Mouse (Mus musculus): ENCODE data around the gene Hoxa10. TPM values are rescaled to one million over a fixed set of nuclear protein-coding genes. Genes with fewer than 3 reads are reported as not detected.

Gene Hoxa10
- polyA plus RNA-seq, 1 experiment from 2014 or later, result 10.0 TPM

GRCm38 (mm10) chr6:52265306-52265912, 24.8 kb upstream of the Hoxa10 start:
- WGBS, result 3% methylated on average over 18 of the region's 18 CpGs
- Histone ChIP-seq H3K4me1 (ENCODE audit: control insufficient read depth, insufficient read depth, low read length) (peaks cover 3% of the 10 kb centered on the region), H3K9me3 (ENCODE audit: control insufficient read depth, low read length) (no peaks in the 10 kb centered on the region), H3K9ac (ENCODE audit: low read depth, low read length) (no peak overlapping the region), H3K36me3 (ENCODE audit: control insufficient read depth, insufficient read depth, low read length) (no peaks in the 10 kb centered on the region), H3K4me3 (ENCODE audit: low read length) (no peak overlapping the region), H3K27ac (ENCODE audit: low read length) (no peak overlapping the region), H3K27me3 (replicated peaks; ENCODE audit: control insufficient read depth, insufficient read depth, low read length) (peaks cover 87% of the 10 kb centered on the region), H3K4me2 (ENCODE audit: low read depth, low read length) (no peak overlapping the region)
- no peak for ATAC-seq

- H3K9ac ChIP-seq (ENCODE audit: low read depth, low read length), result no peak overlapping the region
- 10% methylated on average over 5 of the region's 5 CpGs for WGBS
These were observed 23.6 kb upstream of the Hoxa10 start for GRCm38 (mm10) chr6:52264106-52264790.

DNA sequence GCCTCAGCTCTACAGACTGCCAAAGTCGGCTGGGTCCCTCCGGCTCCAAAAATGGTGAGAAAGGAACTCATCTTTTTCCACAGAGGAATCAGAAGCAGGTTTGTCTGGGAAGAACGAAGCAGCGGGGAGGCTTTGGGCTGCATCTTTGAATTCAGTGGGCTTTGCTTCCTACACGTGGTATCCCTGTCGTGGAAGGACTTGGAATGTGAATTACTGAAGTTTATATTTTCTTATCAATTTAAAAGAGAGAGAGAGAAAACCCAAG, 22.6 kb upstream of the Hoxa10 start:
- no peak overlapping the region for H3K9ac ChIP-seq (ENCODE audit: low read depth, low read length)
- ATAC-seq, result no peak
- H3K4me1 ChIP-seq (ENCODE audit: control insufficient read depth, insufficient read depth, low read length), result peaks cover 11% of the 10 kb centered on the region
- no peak overlapping the region for H3K4me2 ChIP-seq (ENCODE audit: low read depth, low read length)
- no peaks in the 10 kb centered on the region for H3K9me3 ChIP-seq (ENCODE audit: control insufficient read depth, low read length)
- H3K4me3 ChIP-seq (ENCODE audit: low read length), result no peak overlapping the region
- no peaks in the 10 kb centered on the region for H3K36me3 ChIP-seq (ENCODE audit: control insufficient read depth, insufficient read depth, low read length)
- H3K27ac ChIP-seq (ENCODE audit: low read length), result no peak overlapping the region
- WGBS, result 8% methylated on average over 6 of the region's 6 CpGs
- H3K27me3 ChIP-seq (replicated peaks; ENCODE audit: control insufficient read depth, insufficient read depth, low read length), result peaks cover 84% of the 10 kb centered on the region

More at GRCm38 (mm10) chr6:52264106-52264790, 23.6 kb upstream of the Hoxa10 start:
- no peak for ATAC-seq
- Histone ChIP-seq H3K4me1 (ENCODE audit: control insufficient read depth, insufficient read depth, low read length) (peaks cover 11% of the 10 kb centered on the region), H3K4me2 (ENCODE audit: low read depth, low read length) (no peak overlapping the region), H3K27ac (ENCODE audit: low read length) (no peak overlapping the region), H3K27me3 (replicated peaks; ENCODE audit: control insufficient read depth, insufficient read depth, low read length) (peaks cover 87% of the 10 kb centered on the region), H3K9me3 (ENCODE audit: control insufficient read depth, low read length) (no peaks in the 10 kb centered on the region), H3K36me3 (ENCODE audit: control insufficient read depth, insufficient read depth, low read length) (no peaks in the 10 kb centered on the region), H3K4me3 (ENCODE audit: low read length) (no peak overlapping the region)

- Histone ChIP-seq H3K4me3 (ENCODE audit: low read length) (no peak overlapping the region), H3K9me3 (ENCODE audit: control insufficient read depth, low read length) (no peaks in the 10 kb centered on the region), H3K9ac (ENCODE audit: low read depth, low read length) (no peak overlapping the region), H3K4me1 (ENCODE audit: control insufficient read depth, insufficient read depth, low read length) (peaks cover 11% of the 10 kb centered on the region), H3K27ac (ENCODE audit: low read length) (no peak overlapping the region), H3K27me3 (replicated peaks; ENCODE audit: control insufficient read depth, insufficient read depth, low read length) (peaks cover 79% of the 10 kb centered on the region), H3K36me3 (ENCODE audit: control insufficient read depth, insufficient read depth, low read length) (no peaks in the 10 kb centered on the region), H3K4me2 (ENCODE audit: low read depth, low read length) (no peak overlapping the region)
- no peak for ATAC-seq
- 4% methylated on average over 24 of the region's 24 CpGs for WGBS
These were observed 22.0 kb upstream of the Hoxa10 start for GRCm38 (mm10) chr6:52262463-52263320.

DNA sequence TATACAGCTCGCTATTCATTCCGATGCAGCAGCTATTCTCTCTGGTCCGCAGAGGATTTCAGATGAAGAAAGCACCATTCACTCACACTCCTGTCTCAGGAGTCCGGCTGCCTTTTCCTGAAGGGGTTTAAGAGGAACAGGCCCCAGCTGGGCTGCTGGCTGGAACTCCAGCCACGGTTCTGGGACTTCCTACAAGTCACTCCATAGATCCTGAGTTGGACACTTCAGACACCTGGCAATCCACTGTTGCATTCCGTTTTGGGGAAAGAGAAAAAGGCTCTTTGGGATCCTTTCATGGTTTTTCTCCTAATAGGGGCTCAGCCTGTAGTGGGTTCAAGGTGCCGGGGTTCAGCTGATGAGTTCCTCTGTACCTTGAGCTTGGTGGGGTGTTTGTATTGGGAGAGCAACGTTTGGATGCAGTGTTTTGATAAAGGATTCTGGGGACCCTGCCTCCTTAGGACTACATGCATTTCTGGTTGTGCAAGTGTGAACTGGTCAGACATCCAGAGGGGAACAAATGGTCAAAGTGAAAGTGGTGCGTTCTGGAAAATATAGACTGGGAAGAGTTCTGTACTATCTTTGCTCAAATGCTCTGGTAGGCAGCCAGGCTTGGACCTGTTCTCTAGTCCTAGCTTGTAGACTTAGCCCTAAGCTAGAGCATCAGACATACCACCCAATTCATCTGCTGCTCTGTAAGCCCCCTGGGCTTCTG, 21.3 kb upstream of the Hoxa10 start:
- Histone ChIP-seq H3K27ac (ENCODE audit: low read length) (no peak overlapping the region), H3K36me3 (ENCODE audit: control insufficient read depth, insufficient read depth, low read length) (no peaks in the 10 kb centered on the region), H3K9me3 (ENCODE audit: control insufficient read depth, low read length) (no peaks in the 10 kb centered on the region), H3K9ac (ENCODE audit: low read depth, low read length) (no peak overlapping the region), H3K4me3 (ENCODE audit: low read length) (no peak overlapping the region), H3K27me3 (replicated peaks; ENCODE audit: control insufficient read depth, insufficient read depth, low read length) (peaks cover 77% of the 10 kb centered on the region), H3K4me1 (ENCODE audit: control insufficient read depth, insufficient read depth, low read length) (peaks cover 11% of the 10 kb centered on the region), H3K4me2 (ENCODE audit: low read depth, low read length) (no peak overlapping the region)
- WGBS, result 7% methylated on average over 9 of the region's 9 CpGs
- ATAC-seq, result no peak

- Histone ChIP-seq H3K27me3 (replicated peaks; ENCODE audit: control insufficient read depth, insufficient read depth, low read length) (peaks cover 72% of the 10 kb centered on the region), H3K27ac (ENCODE audit: low read length) (no peak within 1 kb of the TSS), H3K9me3 (ENCODE audit: control insufficient read depth, low read length) (no peaks in the 10 kb centered on the region), H3K36me3 (ENCODE audit: control insufficient read depth, insufficient read depth, low read length) (no peaks in the 10 kb centered on the region), H3K9ac (ENCODE audit: low read depth, low read length) (peak within 1 kb of the TSS; percentile 43; the same call in 1 of the 2 replicates), H3K4me2 (ENCODE audit: low read depth, low read length) (peak within 1 kb of the TSS; percentile 72), H3K4me1 (ENCODE audit: control insufficient read depth, insufficient read depth, low read length) (peaks cover 11% of the 10 kb centered on the region), H3K4me3 (ENCODE audit: low read length) (peak within 1 kb of the TSS; percentile 47)
- peak; percentile 71 for ATAC-seq
- under 1% methylated on average over 47 of the region's 72 CpGs for WGBS
These were observed 20.3 kb upstream of the Hoxa10 start, which contains the start of gene Hoxa13 for GRCm38 (mm10) chr6:52260654-52261575. TSS of gene Hoxa13 (minus strand) at chr6:52260880.

DNA sequence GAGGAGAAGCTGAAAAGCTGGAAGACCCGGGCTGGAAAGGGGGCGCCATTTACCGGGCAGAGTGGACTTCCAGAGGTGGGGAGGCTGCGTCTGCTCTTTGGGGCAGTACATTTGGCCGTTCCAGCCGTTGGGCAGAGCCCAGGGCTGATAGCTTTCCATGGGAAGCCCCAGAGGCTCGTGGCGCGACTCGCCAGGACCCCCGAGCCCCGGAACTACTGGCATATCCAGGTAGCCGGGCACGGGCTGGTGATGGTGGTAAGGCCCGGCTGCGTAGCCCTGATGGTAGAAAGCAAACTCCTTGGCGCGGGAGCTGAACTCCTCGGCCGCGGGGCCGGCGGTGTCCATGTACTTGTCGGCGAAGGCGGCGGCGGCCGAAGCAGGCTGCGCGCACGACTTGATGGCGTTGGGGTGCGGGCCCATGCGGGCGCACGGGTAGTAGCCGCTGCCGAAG, 19.2 kb upstream of the Hoxa10 start:
- H3K4me3 ChIP-seq (ENCODE audit: low read length), result peak overlapping the region; percentile 47
- H3K4me1 ChIP-seq (ENCODE audit: control insufficient read depth, insufficient read depth, low read length), result peaks cover 11% of the 10 kb centered on the region
- no peaks in the 10 kb centered on the region for H3K36me3 ChIP-seq (ENCODE audit: control insufficient read depth, insufficient read depth, low read length)
- WGBS, result 1% methylated on average over 39 of the region's 39 CpGs
- H3K9me3 ChIP-seq (ENCODE audit: control insufficient read depth, low read length), result no peaks in the 10 kb centered on the region
- H3K27me3 ChIP-seq (replicated peaks; ENCODE audit: control insufficient read depth, insufficient read depth, low read length), result peaks cover 68% of the 10 kb centered on the region
- peak overlapping the region; percentile 72 for H3K4me2 ChIP-seq (ENCODE audit: low read depth, low read length)
- peak overlapping the region; percentile 43; the same call in 1 of the 2 replicates for H3K9ac ChIP-seq (ENCODE audit: low read depth, low read length)
- ATAC-seq, result peak; percentile 27; the same call in 1 of the 2 replicates
- no peak overlapping the region for H3K27ac ChIP-seq (ENCODE audit: low read length)

- no peak for ATAC-seq
These were observed 18.6 kb upstream of the Hoxa10 start for GRCm38 (mm10) chr6:52259081-52259790.

More at GRCm38 (mm10) chr6:52259081-52259790, 18.6 kb upstream of the Hoxa10 start:
- Histone ChIP-seq H3K9me3 (ENCODE audit: control insufficient read depth, low read length) (no peaks in the 10 kb centered on the region), H3K4me2 (ENCODE audit: low read depth, low read length) (0 out of 2 replicates have a peak overlapping the region, but pooled peaks have one; percentile 72), H3K36me3 (ENCODE audit: control insufficient read depth, insufficient read depth, low read length) (no peaks in the 10 kb centered on the region), H3K4me3 (ENCODE audit: low read length) (peak overlapping the region; percentile 47; the same call in 1 of the 2 replicates), H3K27me3 (replicated peaks; ENCODE audit: control insufficient read depth, insufficient read depth, low read length) (peaks cover 64% of the 10 kb centered on the region), H3K9ac (ENCODE audit: low read depth, low read length) (peak overlapping the region; percentile 43; the same call in 1 of the 2 replicates), H3K4me1 (ENCODE audit: control insufficient read depth, insufficient read depth, low read length) (peaks cover 11% of the 10 kb centered on the region), H3K27ac (ENCODE audit: low read length) (no peak overlapping the region)
- 2% methylated on average over 24 of the region's 25 CpGs for WGBS

Measured in intestine, embryonic 16.5 days (tissue).